Mouse (Mus musculus) erythroblast, embryonic 14.5 days (primary cell): ENCODE data around the gene Vopp1. TPM values are rescaled to one million over a fixed set of nuclear protein-coding genes. Genes with fewer than 3 reads are reported as not detected.

Source experiments
- H3K27me3 ChIP-seq: 2 replicates; pipeline ENCODE4 v1.6.1; 2012; ENCODE audit warnings: inconsistent platforms; ENCODE audit not compliant: control insufficient read depth
- H3K36me3 ChIP-seq: 2 replicates; pipeline ENCODE4 v1.6.1; 2012; ENCODE audit warnings: mild to moderate bottlenecking, inconsistent platforms; ENCODE audit not compliant: control insufficient read depth
- H3K4me1 ChIP-seq: 2 replicates; pipeline ENCODE4 v1.6.1; 2012; ENCODE audit warnings: inconsistent platforms; ENCODE audit not compliant: control insufficient read depth
- H3K4me3 ChIP-seq: replicated peaks from 2 replicates; pipeline ENCODE3; 2012; ENCODE audit warnings: moderate library complexity, mild to moderate bottlenecking, inconsistent platforms
- H3K9me3 ChIP-seq: 2 replicates; pipeline ENCODE4 v1.6.1; 2012; ENCODE audit warnings: low read length, inconsistent platforms, mixed read lengths; ENCODE audit not compliant: control insufficient read depth
- GATA1 ChIP-seq: IDR thresholded peaks from 2 replicates; pipeline ENCODE4 v1.6.1; 2012; ENCODE audit warnings: low read length, inconsistent platforms, mixed read lengths
- TAL1 ChIP-seq: IDR thresholded peaks from 3 replicates; pipeline ENCODE4 v1.6.1; 2012; ENCODE audit warnings: low read length, inconsistent platforms, mixed read lengths
- polyA plus RNA-seq: library from polyadenylated mRNA; stranded (reverse); fragments of >175 nt; gene quantifications from 2 replicates; pipeline ENCODE4 v1.2.3, GENCODE M21; 2012

The Vopp1 gene
- polyA plus RNA-seq, 1 experiment, result 10.8 TPM

DNA sequence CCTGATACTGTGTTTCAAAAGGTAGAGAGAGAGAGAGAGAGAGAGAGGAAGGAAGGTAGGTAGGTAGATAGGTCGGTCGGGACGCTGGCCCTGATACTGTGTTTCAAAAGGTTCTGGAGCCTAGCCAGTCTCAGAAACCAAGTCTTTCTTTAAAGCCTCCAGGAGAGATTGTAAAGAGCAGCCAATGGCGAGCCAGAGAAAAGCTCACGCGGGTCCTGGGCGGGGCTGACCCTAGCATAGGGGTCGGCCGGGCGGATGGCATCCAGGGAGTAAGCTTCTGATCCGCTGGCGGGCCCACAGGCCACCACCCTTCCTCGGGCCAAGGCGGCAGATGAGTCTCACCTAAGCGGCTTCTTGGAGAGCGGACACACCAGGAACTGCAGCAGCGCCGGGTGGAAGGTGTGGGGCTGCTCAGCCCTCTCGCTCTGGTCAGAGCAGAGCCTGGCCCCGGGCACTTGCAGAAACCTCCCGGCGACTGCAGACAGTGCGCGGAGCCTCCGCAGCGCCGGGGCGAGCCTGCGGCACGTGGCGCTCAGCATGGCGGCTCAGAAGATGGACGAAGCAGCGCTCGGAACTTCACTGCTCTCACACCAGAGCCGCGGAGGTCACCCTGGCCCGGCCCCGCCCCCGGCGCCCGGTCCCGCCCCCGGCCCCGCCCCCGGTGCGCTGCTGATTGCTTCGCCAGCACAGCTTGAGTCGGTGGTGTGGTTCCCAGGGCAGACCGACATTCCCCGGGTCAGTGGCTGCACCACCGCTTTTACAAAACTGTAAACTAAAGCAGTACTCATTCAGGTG is 133.3 kb downstream of the Vopp1 start, which contains the start of gene Pyurf:
Gene Pyurf, minus strand, starts transcription at position 612 of the 795 bp plus-strand sequence.
- H3K4me3 ChIP-seq, result peak within 1 kb of the TSS; percentile 94
- H3K27me3 ChIP-seq, result peaks cover 2% of the 10 kb centered on the region; the same call in 1 of the 2 replicates
- peaks cover 30% of the 10 kb centered on the region for H3K36me3 ChIP-seq
- TF ChIP-seq GATA1, result no peak
- no peak for TF ChIP-seq TAL1
- peaks cover 29% of the 10 kb centered on the region for H3K4me1 ChIP-seq
- no peaks in the 10 kb centered on the region for H3K9me3 ChIP-seq

DNA sequence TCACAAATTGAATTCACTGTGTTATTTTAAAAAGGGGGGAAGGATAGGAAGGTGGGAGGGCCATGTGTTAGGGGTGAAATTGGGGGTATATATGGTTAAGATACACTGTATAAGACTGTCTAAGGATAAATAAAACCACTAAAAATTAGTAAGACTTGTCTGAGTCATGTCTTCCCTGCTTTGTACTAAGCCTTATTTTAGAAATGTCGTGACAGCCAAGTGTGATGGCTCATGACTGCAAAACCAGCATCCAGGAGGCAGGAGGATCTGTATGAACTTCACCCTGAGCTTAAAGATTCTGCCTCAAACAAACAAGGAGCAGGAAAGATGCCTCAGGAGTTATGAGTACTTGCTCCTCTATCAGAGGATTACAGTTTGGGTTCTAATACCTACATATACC is 140.8 kb downstream of the Vopp1 start:
- Histone ChIP-seq H3K4me3 (no peak overlapping the region), H3K36me3 (peaks cover 34% of the 10 kb centered on the region), H3K4me1 (no peaks in the 10 kb centered on the region; the same call in none of the 2 replicates), H3K9me3 (no peaks in the 10 kb centered on the region), H3K27me3 (no peaks in the 10 kb centered on the region)
- TF ChIP-seq TAL1, result no peak
- TF ChIP-seq GATA1, result no peak

Other genes with a start within 250 kb of the Vopp1 start
- gene Herc6, start 244.2 kb downstream of the Vopp1 start, polyA plus RNA-seq, result 0.97 and 2.0 TPM in 2 replicates
- gene Pyurf, start 133.1 kb downstream of the Vopp1 start, polyA plus RNA-seq, result 1.0 and 1.7 TPM in 2 replicates
- gene Lancl2, start 122.6 kb downstream of the Vopp1 start, polyA plus RNA-seq, result 3.2 and 3.5 TPM in 2 replicates
- not detected in 2 replicates for gene Vmn1r21, start 25.2 kb upstream of the Vopp1 start, polyA plus RNA-seq
- not detected in 2 replicates for gene Vmn1r22, start 82.9 kb upstream of the Vopp1 start, polyA plus RNA-seq
- not detected in 2 replicates for gene Vmn1r23, start 101.7 kb upstream of the Vopp1 start, polyA plus RNA-seq
- gene Vmn1r24, start 136.3 kb upstream of the Vopp1 start, polyA plus RNA-seq, result not detected in 2 replicates
- not detected in 2 replicates for gene Vmn1r25, start 155.7 kb upstream of the Vopp1 start, polyA plus RNA-seq
- not detected in 2 replicates for gene Vmn1r26, start 190.0 kb upstream of the Vopp1 start, polyA plus RNA-seq